Mouse (Mus musculus): ENCODE data around the gene Cep89. TPM values are rescaled to one million over a fixed set of nuclear protein-coding genes. Genes with fewer than 3 reads are reported as not detected.
A peak's percentile ranks its signal among the peaks of the same experiment; 100 is the strongest.

Cep89 gene
- 10 to 100 TPM; 11.2 to 16.9 TPM for total RNA-seq (2021)
- long read RNA-seq, transcript Cep89-201 (19 exons, 2,610 nt) = major isoform, 10 of 31 reads
- long read RNA-seq, partial matches to known transcripts = 4 of 31 reads
- long read RNA-seq, other reads (novel, unspliced or antisense) = 14 of 31 reads

DNA sequence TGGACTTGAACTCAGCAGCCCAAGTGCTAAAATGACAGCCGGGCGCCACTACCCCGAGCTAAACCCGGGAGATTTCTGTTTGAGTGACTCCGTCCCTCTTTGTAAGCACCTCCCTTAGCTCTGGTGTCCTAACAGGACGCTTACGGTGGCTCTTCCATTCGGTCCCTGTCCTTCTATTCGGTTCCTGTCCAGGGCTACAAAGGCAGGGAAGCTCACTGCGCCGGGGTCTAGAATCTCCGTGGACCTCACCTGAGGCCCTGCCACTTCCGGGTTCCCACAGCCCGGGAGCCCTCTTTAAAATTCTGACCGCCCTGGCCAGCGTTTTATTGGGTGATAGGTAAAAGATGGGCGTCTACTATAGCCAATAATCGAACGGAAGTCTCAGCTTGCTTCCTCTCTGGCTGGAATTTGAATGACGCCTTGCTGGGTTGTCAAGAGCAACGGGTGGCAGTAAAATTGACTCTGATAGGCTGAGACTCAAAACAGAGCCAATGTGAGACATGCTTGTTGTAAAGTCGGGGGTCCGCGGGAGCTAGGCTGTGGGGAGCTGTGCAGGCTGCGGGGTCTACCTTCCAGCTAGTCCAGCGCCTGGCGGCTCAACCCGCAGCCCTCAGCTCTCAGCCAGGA lies at the start of gene Cep89, which contains the start of gene Faap24:
Gene Cep89 (plus strand): TSS at position 494 of the 627 bp plus-strand sequence.
Gene Faap24 (minus strand): TSS at position 295 of the 627 bp plus-strand sequence.
- DNase-seq (ENCODE audit: low spot score in 2 of 2) = peak; percentile 97 to 99

DNA sequence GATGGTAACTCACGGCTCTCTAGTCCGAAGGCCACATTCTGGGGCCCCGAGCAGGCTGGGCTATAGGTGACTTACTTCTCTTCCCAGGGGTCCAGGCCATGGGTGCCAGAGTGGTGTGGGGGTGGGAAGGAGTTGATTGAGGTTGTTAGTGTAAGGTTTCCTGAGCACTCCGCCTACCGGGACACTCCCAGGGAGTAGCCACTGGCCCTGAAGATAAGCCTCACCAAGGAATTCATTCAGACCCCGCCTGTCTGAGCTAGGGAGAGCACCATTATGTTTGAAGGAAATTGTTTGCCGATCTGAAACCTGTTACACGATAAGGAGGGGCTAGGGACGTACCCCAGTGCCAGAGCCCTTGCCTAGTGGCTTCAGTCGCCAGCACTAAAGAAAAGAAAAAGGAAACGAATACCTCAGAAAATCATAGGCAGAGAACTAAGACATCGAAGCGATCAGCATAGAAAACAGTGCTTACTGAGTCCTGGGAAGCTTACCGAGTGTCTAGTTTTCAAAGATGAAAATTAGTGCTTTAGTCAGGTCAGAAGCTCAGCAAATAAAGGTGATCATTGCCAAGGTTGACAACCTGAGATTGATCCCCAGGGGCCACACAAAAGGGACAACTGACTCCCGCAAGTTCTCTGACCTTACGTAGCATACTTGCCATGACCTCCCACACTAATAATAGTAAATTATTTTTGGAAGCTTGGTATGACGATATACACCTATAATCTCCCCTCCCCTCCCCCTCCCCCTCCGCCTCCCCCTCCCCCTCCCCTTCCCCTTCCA lies 48.7 kb upstream of the Cep89 start:
- no peak for DNase-seq (ENCODE audit: low spot score in 2 of 2)

DNA sequence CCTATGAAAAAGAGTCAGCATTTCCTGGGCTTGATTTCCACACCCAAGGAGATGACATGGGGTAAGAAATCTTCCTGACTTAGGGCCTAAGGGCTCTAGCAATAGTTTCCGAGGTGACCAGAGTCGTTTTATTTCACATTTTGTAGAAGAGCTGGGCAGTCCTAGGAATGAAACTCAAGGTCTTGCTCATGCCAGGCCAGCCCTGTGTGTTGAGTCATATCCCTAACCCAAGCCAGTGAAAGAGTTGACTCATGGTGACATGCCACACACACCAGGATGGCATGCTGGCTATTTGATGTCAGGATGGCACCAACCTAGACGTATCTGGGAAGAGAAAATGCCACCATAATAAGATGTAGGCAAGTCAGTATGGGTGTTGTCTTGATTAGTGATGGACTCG lies 47.8 kb upstream of the Cep89 start:
- DNase-seq (ENCODE audit: low spot score in 2 of 2) = no peak

DNA sequence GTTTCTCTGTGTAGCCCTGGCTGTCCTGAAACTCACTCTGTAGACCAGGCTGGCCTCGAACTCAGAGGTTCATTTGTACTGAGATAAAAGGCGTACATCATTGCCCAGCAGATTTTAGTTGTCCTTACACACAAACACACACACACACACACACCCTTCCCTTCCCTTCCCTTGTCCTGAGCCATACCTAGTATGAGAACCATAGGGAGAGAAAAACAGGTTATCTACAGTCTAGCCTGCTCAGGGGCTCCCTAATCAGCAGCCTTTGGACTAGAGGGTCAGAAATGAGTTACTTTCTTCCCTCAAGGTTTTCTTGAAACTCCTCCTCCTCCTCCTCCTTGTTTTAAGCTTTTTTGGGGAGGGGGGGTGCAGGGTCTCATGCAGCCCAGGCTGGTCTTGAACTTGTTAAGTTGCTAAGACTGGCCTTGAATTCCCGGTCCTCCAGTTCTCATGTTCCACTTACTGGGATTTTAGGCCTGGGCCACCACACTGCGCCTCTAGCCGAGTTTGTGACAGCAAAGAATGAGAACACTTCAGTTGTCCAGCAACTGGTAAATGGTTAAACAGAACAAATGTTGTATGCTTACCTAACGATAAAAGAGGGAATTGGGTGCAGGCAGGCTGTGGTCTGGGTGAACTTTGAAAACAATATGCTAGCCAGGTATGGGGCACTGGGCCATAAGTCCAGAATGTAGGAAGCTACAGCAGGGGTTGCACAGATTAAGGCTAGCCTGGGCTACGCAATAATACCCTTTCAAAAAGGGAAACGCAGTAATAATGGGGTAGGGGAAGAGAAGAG lies 46.8 kb upstream of the Cep89 start:
- no peak for DNase-seq (ENCODE audit: low spot score in 2 of 2)

DNA sequence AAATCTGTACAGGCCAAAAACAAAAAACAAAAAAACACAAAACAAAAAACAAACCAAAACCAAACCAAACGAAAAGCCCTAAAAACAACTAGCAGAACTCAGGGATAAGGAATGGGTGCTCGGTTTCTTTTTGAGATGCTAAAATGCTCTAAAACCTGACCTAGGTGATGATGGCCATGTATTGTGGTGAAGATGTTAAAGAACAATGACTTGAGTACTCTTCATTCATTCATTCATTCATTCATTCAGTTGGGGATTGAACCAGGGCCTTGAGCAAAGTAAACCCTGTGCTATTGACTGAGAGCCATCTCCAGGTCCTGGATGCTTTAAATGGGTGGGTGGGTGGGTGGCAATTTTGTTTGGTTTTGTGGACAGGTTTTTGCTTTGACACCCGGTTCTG lies 45.7 kb upstream of the Cep89 start:
- DNase-seq (ENCODE audit: low spot score in 2 of 2) = no peak

DNA sequence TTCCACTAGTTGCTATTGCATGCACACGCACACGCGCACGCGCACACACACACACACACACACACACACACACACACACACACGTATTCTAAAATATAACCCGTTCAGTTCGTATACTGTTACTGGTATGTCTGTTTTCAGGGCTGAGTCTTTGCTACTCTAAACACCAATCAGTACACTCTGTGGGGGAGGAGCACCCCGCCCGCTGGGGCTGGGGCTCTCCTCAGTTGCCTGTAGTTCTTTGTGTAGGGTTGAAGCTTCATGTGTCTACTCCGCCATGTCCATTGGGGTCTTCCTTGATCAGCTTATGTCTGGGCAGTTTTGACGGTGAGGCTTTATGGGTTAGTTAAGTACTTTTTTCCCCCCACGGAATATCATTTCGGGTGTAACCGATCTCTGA lies 43.5 kb upstream of the Cep89 start:
- DNase-seq (ENCODE audit: low spot score in 2 of 2) = no peak

DNA sequence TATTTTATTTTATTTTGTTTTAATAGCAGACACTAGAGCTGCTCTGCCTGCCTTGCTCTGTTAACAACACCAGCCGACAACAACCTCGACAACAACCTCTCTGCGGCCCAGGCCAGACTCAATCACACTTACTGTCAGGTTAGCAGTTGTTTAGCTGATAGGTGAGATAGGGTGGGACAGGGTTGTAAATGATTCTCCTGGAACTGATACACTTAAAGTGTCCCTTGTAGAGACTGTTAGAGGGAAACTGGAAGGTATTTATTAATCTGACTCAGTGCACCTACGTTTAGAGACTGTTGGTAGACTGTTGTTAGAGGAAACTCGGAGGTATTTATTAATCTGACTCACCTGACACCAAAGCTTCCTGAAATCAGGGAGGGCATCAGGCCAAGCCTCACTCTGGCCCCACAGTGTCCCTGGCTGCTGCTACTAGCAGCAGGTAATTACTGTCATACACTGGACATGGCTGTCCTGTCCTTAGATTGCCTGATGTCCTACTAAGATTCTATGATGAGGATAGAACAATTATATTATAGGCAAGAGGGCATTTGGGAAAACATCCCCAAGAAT lies 41.4 kb upstream of the Cep89 start:
- DNase-seq (ENCODE audit: low spot score in 2 of 2) = no peak

DNA sequence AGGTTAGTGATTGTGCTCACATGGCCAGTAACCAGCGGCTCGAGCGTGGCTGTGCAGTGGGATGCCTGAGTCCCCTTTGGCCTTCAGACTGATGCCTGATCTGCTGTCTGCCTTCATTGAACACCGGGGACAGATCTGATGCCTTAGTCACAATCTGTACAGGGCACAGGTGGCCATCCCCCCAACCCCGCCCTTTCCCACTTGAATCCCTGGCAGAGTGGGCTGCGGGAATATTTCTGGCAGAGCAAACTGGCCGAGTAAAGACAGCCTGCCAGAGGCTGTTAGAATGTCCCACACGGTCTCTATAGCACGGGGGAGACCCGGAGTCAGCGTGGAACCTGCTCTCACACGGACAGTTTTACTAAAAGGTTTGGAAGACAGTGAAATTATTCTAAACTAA lies 39.2 kb upstream of the Cep89 start:
- no peak for DNase-seq (ENCODE audit: low spot score in 2 of 2)

DNA sequence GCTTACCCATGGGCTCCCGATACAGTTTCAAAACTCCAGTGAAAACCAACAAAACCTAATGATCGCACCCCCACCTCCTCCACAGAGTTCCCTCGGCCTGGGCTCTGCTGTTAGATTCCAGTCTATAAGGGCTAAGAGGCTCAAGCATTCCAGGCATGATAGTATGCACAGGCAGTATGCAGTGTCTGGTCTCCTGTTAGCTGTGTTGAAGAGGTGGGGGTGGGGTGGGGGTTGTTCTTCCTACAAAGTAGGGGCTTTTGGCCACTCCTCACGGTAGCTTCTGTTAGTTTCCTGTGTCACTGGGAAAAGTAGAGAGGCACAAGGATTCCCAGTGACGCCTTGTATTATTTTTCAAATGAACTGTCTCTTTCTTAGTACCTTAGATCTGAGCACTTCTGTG lies 34.6 kb upstream of the Cep89 start:
- DNase-seq (ENCODE audit: low spot score in 2 of 2) = no peak

DNA sequence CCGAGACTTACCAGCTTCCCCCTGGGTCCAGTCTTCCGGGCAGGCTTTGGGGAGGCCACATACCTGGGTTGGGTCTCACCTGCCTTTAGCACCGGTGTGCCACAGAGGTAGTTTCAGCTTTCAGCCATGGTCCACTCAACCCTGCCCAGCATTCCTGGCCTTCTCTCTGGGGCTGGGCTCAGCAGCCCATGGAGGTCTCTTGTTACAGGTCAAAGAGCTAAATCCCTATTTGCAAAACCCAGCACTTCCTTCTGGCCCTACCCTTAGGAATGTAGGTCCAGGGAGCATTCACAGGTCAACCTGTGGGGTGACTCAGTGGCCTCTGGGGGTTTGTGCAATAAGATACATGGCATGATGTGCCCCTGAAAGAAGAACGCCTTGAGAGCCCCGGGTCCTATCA lies 34.0 kb upstream of the Cep89 start:
- DNase-seq (ENCODE audit: low spot score in 2 of 2) = no peak

DNA sequence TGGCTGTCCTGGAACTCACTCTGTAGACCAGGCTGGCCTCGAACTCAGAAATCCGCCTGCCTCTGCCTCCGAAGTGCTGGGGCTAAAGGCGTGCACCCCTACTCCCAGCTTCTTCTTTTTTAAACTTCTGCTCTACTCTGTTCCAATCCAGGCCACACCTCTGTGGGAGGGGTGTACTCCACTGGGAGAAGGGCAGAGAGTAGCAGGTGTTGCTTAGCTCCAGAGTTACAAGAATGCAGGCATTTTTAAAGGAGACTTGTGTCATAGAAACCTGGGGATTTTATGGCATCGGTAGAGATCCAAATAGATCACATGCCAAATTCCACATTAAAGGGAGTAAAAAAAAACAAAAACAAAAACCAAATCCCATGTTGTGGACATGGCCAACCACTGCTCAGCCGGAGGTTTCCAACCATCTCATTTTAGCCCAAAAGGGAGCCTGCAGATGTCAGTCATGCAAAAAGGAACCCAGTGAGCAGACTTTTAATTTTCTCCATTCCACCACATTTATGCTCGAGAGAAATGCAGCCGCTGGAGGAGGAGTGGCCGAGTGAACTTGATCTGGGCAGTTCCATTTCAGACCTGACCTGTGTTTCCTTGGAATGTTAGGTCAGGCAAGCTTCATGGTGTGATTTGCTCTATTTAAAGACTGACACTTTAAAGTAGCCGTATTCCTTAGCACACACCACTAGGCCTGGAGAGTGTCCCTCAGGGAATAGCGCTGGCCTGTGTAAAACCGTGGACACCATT lies 31.5 kb upstream of the Cep89 start:
- DNase-seq (ENCODE audit: low spot score in 2 of 2) = no peak

DNA sequence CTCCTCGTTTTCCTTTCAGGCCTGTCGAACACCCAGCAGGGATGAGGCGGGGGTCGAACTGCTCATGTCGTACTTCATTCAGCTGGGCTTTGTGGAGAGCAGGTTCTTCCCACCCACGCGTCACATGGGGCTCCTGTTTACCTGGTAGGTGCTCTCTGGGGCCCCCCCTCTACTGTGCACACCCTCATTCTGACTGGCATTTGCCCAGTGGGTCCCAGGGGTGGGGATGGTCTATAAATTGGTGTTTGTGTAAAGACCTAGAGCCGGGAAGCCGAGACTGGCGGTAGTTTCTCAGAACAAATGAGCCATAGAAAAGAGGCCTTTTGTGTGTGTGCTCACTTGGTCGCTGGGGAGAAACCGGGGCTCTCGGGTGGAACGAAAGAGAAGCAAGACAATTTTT lies 25.7 kb upstream of the Cep89 start:
- DNase-seq (ENCODE audit: low spot score in 2 of 2) = no peak

DNA sequence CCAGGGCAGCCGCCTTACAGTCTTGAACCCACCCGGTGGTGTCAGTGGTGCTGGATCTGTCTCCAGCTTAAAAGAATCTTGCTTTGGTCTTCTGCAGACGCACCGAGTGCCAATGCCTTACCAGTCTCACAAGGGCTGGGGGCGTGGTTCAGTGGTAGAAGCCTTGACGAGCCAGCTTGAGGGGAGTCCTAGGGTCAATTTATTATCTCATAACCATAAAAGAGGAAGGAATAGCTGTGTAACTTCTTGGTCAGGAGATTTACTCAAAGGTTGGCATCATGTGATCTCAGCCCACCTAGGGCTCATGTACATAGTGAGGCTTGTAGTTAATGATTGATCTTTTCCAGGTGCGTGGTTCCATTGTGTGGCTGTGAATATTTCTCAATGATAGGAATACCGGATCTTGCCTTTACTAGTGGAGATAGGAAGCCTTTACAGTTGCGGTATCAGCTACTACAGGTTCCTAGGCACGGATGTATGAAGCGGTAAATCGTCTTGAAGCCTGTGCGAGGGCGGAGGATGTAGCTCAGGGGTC lies 24.3 kb upstream of the Cep89 start:
- DNase-seq (ENCODE audit: low spot score in 2 of 2) = no peak

DNA sequence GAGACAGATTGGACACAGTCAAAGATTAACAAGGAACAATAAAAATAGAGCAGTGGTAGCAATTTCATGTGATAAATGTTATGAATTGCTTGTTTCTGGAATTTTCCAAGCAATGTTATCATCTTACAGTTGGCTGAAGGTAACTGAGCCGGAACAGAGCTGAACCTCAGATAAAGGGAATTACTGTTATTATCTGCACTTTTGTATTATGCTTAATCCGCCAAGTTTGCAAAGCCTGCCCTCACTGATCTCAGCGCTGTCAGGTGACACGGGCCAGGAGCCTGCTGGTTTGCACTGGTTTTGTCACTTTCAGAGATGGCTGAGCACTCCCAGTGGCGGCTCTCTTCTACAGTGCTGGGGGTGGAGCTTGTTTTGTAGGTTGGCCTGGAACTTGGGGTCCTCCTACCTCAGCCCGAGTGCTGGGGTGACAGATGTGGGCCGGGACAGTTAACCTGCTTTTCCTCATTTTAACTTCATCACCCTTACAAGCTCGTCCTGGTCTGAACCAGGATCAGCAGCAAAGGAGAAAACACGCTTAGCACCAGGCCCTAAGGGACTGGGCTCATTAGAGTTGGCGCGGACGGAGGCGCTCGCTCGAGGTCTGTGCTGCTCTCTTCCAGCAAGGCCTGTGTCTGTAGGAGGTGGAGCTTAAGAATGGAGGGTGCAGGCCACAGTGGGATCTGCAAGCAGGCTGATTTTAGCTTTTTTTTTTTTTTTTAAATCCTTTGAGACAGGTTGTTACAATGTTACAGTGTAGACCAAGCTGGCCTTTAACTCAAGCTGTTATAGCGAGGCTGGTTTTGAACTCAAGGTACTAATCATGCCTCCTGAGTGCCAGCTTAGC lies 23.5 kb upstream of the Cep89 start:
- no peak for DNase-seq (ENCODE audit: low spot score in 2 of 2)

DNA sequence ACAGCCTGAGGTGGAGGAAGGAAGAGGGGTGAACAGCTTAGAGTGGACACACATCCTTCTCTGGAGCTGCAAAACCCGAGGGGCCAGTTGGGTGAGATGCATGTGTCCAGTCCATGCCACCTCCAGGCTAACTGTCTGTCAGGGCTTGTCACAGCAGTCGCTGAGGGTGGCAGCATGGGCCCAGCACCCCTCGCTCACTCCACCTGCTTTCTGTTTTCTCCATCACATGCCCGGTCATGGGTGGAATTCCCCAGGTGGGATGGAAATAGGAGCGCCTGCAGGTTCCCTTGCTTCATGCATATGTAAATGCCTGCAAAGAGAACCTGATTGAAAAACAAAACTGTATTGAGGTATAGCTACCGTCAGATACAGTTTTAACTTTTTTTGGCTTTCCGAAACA lies 22.6 kb upstream of the Cep89 start:
- no peak for DNase-seq (ENCODE audit: low spot score in 2 of 2)

DNA sequence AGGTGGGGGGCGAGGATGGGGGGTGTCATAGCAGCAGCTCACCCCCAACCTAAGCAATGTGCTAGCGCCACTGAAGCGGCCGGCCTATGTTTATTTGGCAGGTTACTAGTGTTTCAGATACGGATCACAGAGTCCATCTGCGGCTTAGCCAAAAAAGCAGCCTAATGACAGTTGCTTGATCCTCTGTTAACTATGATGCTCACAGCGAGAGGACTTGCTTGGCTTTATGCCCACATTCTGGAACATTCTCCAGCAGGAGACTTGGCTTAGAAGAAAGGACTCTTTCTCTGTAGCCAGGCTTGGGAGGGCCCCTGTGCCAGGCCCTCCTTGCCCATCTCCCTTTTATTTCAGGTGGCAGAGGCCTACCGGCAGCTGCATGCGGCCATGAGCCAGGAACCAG lies 20.2 kb upstream of the Cep89 start:
- no peak for DNase-seq (ENCODE audit: low spot score in 2 of 2)

DNA sequence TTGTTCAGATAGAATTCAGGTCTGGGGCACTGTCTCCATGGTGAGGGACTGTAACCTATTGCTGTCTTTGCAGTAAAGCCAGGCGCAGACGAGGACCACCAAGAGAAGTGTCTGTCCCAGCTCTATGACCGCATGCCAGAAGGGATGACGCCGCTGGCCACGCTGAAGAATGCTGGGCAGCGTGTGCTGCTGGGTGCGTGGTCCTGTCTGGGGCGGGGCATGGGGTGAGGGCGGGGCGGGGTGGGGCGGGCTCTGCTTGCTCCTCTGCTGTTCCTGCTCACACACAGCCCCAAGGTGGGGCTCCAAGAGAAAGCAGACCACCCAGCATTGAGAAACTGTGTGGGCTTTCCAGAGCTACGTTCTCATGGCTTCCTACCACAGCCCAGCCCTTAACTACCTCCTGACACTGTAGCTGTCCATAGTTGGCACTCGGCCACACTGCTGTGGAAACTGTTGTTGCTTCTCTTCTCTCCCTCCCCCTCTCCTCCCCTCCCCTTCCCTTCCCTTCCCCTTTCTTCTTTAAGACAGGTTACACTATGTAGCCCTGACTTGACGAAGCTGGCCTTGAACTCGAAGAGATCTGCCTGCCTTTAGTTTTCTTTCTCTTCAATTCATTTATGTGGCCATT lies 17.2 kb upstream of the Cep89 start:
- DNase-seq (ENCODE audit: low spot score in 2 of 2) = no peak

DNA sequence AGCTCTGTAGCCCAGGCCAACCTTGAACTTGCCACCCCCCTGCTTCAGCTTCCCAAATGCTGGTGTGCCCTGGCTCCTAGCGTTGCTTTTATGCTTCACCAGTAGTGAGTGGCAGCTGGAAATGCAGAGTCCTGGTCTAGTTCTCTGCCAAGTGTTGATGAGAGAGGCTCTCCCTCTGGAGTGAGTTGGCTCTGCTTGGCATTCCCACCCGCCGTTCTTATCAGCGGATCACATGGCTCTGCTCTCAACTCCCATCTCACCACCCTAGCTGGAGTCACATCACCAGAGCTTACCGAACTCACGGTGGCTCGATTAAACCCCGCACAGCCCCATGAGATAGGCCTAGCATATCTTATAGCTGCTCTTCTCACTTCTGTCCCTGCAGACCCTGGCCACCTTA lies 16.5 kb upstream of the Cep89 start:
- no peak for DNase-seq (ENCODE audit: low spot score in 2 of 2)

DNA sequence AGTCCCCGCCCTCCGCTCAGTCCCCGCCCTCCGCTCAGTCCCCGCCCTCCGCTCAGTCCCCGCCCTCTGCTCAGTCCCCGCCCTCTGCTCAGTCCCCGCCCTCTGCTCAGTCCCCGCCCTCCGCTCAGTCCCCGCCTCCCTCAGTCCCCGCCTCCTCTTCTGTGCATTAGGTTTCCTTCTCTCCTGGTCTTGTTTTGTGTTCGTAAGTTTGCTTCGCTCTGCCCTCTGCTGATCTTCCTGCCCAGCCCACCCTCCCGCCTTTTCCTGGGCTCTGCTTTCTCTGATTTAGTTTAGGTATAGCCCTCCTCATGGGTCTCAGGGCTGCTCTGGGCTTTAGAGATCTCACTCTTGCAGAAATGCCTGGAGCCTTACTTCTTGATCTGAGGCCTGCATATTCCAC lies 15.0 kb upstream of the Cep89 start:
- DNase-seq (ENCODE audit: low spot score in 2 of 2) = no peak
